Mouse (Mus musculus) heart, adult 2 months (tissue): Measurements from ENCODE around the gene Celf2.

ENCODE experiments used
- CTCF ChIP-seq: fragments of 200-600 bp; IDR thresholded peaks from 2 replicates; pipeline ENCODE4 v1.8.1; 2022; ENCODE audit warnings: antibody characterized with exemption, mild to moderate bottlenecking, moderate library complexity
- POLR2A ChIP-seq: fragments of 200-500 bp; IDR thresholded peaks from 2 replicates; pipeline ENCODE4 v1.6.1; 2011; ENCODE audit warnings: mild to moderate bottlenecking, low read depth, low read length, control low read depth; ENCODE audit not compliant: insufficient read depth

DNA sequence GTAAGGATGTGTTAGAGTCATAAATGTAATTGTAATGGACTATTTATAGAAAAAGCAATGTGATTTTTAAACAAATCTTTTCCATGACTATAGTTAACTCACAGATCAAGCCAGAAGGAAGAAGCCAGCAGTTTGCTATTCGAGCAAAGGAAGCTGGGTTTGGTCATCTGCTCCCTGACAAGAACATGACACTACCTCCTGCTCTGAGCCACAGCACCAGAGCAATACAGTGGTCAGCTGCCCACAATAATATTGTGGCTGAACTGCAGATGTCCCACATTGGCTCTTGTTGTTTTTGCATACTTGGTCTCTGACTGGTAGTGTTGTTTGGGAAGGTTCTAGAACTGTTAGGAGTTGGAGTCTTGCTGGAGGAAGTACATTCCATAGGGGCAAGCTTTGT, 418.9 kb downstream of the Celf2 start:
- no peak for TF ChIP-seq POLR2A
- no peak for TF ChIP-seq CTCF
